Comparison of ENCODE assay signal across 20 mouse cellular contexts in genomic region chr13:99433068-99434008, GRCm38 (mm10).
A peak's percentile ranks its signal among the peaks of the same experiment; 100 is the strongest.
DNase-seq lines count a peak whose midpoint lies in the region; ATAC-seq and TF ChIP-seq lines count a peak whose summit lies in the region.
"Had no signal": no experiment of that assay in that cellular context is flagged by ENCODE, and none has a peak within 500 bp of the region (broad histone marks: within the 10 kb centered on the region; RNA-seq: fewer than 3 reads in every experiment).

No protein-coding gene starts in this region.

- no peak for TF ChIP-seq CTCF in gastrocnemius, adult 2 months (IDR thresholded peaks at IDR 0.05)
- TF ChIP-seq CTCF in thymus, adult 2 months (IDR thresholded peaks at IDR 0.05; ENCODE audit: borderline replicate concordance, control insufficient read depth, extremely low read depth, insufficient read depth, low read length, poor library complexity), result no peak
- no peak for TF ChIP-seq CTCF in liver, postnatal 0 days (IDR thresholded peaks at IDR 0.05; ENCODE audit: low read depth)

- no peak overlapping the region for H3K4me2 ChIP-seq in liver, postnatal 0 days (ENCODE audit: low read depth, low read length)
- H3K4me2 ChIP-seq: midbrain, embryonic 11.5 days had no signal

- no peak for DNase-seq in gastrocnemius, adult 2 months
- DNase-seq in gastrocnemius, postnatal 14 days, result no peak
- no peak for DNase-seq in thymus, adult 2 months
- no peak for DNase-seq in thymus, postnatal 14 days
- DNase-seq in liver, postnatal 0 days, result no peak
- no peak for DNase-seq in cerebellum, adult 11-12 months
- no peak for DNase-seq in spleen, adult 18-20 months
- DNase-seq: cerebellum, adult 11 months; kidney, adult 8-10 months; kidney, postnatal 4 days; layer of hippocampus, postnatal 36 days; left cerebral cortex, postnatal 4 days; lung, postnatal 14 days had no signal

- no peak overlapping the region for H3K27ac ChIP-seq in gastrocnemius, adult 2 months
- no peak overlapping the region for H3K27ac ChIP-seq in thymus, adult 2 months (ENCODE audit: control insufficient read depth, insufficient read depth, low read length)
- H3K27ac ChIP-seq in liver, postnatal 0 days (ENCODE audit: low read depth), result no peak overlapping the region
- H3K27ac ChIP-seq: liver, embryonic 14.5 days; stomach, postnatal 0 days had no signal

- TF ChIP-seq EP300 in liver, postnatal 0 days (IDR thresholded peaks at IDR 0.05; ENCODE audit: low read depth), result no peak

- WGBS in thymus, adult 2 months, result 82% methylated on average over 29 of the region's 29 CpGs
- WGBS in liver, postnatal 0 days (ENCODE audit: insufficient replicate concordance), result 80% methylated on average over 29 of the region's 29 CpGs

- intact Hi-C loops in gastrocnemius, adult 2 months (cut with DNase I), result no loop called here
- intact Hi-C loops in gastrocnemius, postnatal 14 days (cut with DNase I; ENCODE audit: low total_unique reads), result no loop called here

- H3K9me3 ChIP-seq in liver, postnatal 0 days (ENCODE audit: low read length), result no peaks in the 10 kb centered on the region

- no peaks in the 10 kb centered on the region for H3K27me3 ChIP-seq in thymus, adult 2 months (ENCODE audit: control insufficient read depth, insufficient read depth, low read length)
- no peaks in the 10 kb centered on the region for H3K27me3 ChIP-seq in liver, postnatal 0 days (ENCODE audit: insufficient read depth, low read length)

- H3K36me3 ChIP-seq in thymus, adult 2 months (ENCODE audit: control insufficient read depth, insufficient read depth, low read length), result no peaks in the 10 kb centered on the region
- no peaks in the 10 kb centered on the region for H3K36me3 ChIP-seq in liver, postnatal 0 days (replicated peaks; ENCODE audit: insufficient read depth, low read length)
- H3K36me3 ChIP-seq: G1E had no signal

- H3K4me3 ChIP-seq in gastrocnemius, adult 2 months, result peak overlapping the region; percentile 34
- peak overlapping the region; percentile 39 for H3K4me3 ChIP-seq in thymus, adult 2 months (ENCODE audit: control insufficient read depth, insufficient read depth, low read length)
- no peak overlapping the region for H3K4me3 ChIP-seq in liver, postnatal 0 days (ENCODE audit: low read depth, low read length)
- H3K4me3 ChIP-seq: erythroblast, embryonic 14.5 days had no signal

- H3K4me1 ChIP-seq in thymus, adult 2 months (replicated peaks; ENCODE audit: control insufficient read depth, insufficient read depth, low read length), result no peaks in the 10 kb centered on the region
- no peaks in the 10 kb centered on the region for H3K4me1 ChIP-seq in liver, postnatal 0 days (ENCODE audit: insufficient read depth)

- ATAC-seq in granulocyte monocyte progenitor cell, adult 5-6 weeks (replicated peaks; ENCODE audit: poor library complexity, severe bottlenecking), result peak; percentile 81
- no peak for ATAC-seq in liver, postnatal 0 days
- ATAC-seq: forebrain, embryonic 14.5 days had no signal

- no peak for TF ChIP-seq POLR2A in thymus, adult 2 months (IDR thresholded peaks at IDR 0.05; ENCODE audit: control insufficient read depth, extremely low read depth, insufficient read depth, low read length, poor library complexity)

- no peak overlapping the region for H3K9ac ChIP-seq in liver, postnatal 0 days (replicated peaks)
- H3K9ac ChIP-seq: liver, embryonic 14.5 days had no signal
